Mouse (Mus musculus) neutrophil, adult 65 days (primary cell): ENCODE results near the gene Adm2. TPM values are rescaled to one million over a fixed set of nuclear protein-coding genes. Genes with fewer than 3 reads are reported as not detected.

Experiments
- total RNA-seq: library from RNA; stranded (reverse); gene quantifications from 2 replicates; pipeline ENCODE4 v1.2.4, GENCODE M21; 2023

Adm2 gene
- not detected in 2 replicates for total RNA-seq

GRCm38 (mm10) chr15:89322670-89323522 lies at the start of gene Adm2:
Adm2 (plus strand) TSS chr15:89322720.

GRCm38 (mm10) chr15:89315190-89315731 lies 7.3 kb upstream of the Adm2 start, which contains the start of gene Sbf1:
Sbf1 (minus strand) TSS chr15:89315311.

GRCm38 (mm10) chr15:89334271-89334670 lies 11.8 kb downstream of the Adm2 start, which contains the start of gene Miox:
Miox (plus strand) TSS chr15:89334398.

GRCm38 (mm10) chr15:89355241-89356187 lies 33.0 kb downstream of the Adm2 start, which contains the start of the genes Lmf2 and Ncaph2:
Lmf2 (minus strand) TSS chr15:89355659.
Ncaph2 (plus strand) TSS chr15:89355719.

GRCm38 (mm10) chr15:89373762-89374248 lies 51.3 kb downstream of the Adm2 start, which contains the start of gene Sco2:
Sco2 (minus strand) TSS chr15:89373846.

Other genes with a start within 250 kb of the Adm2 start
- gene Trabd, start 247.6 kb upstream of the Adm2 start, total RNA-seq, result 41.2 and 61.2 TPM in 2 replicates
- 17.9 and 19.1 TPM in 2 replicates for gene Selenoo, start 233.6 kb upstream of the Adm2 start, total RNA-seq
- gene Tubgcp6, start 199.6 kb upstream of the Adm2 start, total RNA-seq, result 18.3 and 20.1 TPM in 2 replicates
- 6.7 and 8.6 TPM in 2 replicates for gene Hdac10, start 194.0 kb upstream of the Adm2 start, total RNA-seq
- 0.95 TPM in 1 of 2 replicates, not detected in the other for gene Mapk12, start 182.0 kb upstream of the Adm2 start, total RNA-seq
- 0.32 TPM in 1 of 2 replicates, not detected in the other for gene Mapk11, start 173.1 kb upstream of the Adm2 start, total RNA-seq
- gene Plxnb2, start 141.9 kb upstream of the Adm2 start, total RNA-seq, result 47.8 and 51.8 TPM in 2 replicates
- 1.6 and 2.4 TPM in 2 replicates for gene Dennd6b, start 126.2 kb upstream of the Adm2 start, total RNA-seq
- 23.7 and 23.8 TPM in 2 replicates for gene Ppp6r2, start 111.2 kb upstream of the Adm2 start, total RNA-seq
- gene Sbf1, start 7.4 kb upstream of the Adm2 start, total RNA-seq, result 106 and 168 TPM in 2 replicates
- not detected in 2 replicates for gene Miox, start 11.7 kb downstream of the Adm2 start, total RNA-seq
- 25.7 and 31.6 TPM in 2 replicates for gene Lmf2, start 32.9 kb downstream of the Adm2 start, total RNA-seq
- gene Ncaph2, start 33.0 kb downstream of the Adm2 start, total RNA-seq, result 72.6 and 116 TPM in 2 replicates
- gene Sco2, start 51.1 kb downstream of the Adm2 start, total RNA-seq, result 5.7 TPM in 2 replicates
- 0.25 TPM in 1 of 2 replicates, not detected in the other for gene Tymp, start 54.3 kb downstream of the Adm2 start, total RNA-seq
- not detected in 2 replicates for gene Odf3b, start 56.6 kb downstream of the Adm2 start, total RNA-seq
- gene Klhdc7b, start 62.2 kb downstream of the Adm2 start, total RNA-seq, result not detected in 2 replicates
- gene Syce3, start 87.8 kb downstream of the Adm2 start, total RNA-seq, result not detected in 2 replicates
- 2.4 and 4.4 TPM in 2 replicates for gene Cpt1b, start 103.1 kb downstream of the Adm2 start, total RNA-seq
- 3.8 and 5.0 TPM in 2 replicates for gene C730034F03Rik, start 106.9 kb downstream of the Adm2 start, total RNA-seq
- gene Gm44502, start 107.0 kb downstream of the Adm2 start, total RNA-seq, result 0.51 and 1.1 TPM in 2 replicates
- gene Chkb, start 107.2 kb downstream of the Adm2 start, total RNA-seq, result 154 and 204 TPM in 2 replicates
- not detected in 2 replicates for gene Mapk8ip2, start 131.2 kb downstream of the Adm2 start, total RNA-seq
- gene Arsa, start 154.7 kb downstream of the Adm2 start, total RNA-seq, result 10.9 and 11.9 TPM in 2 replicates
- gene Shank3, start 176.9 kb downstream of the Adm2 start, total RNA-seq, result 0.23 and 0.69 TPM in 2 replicates
- not detected in 2 replicates for gene Acr, start 245.6 kb downstream of the Adm2 start, total RNA-seq